Mouse (Mus musculus) thymus, postnatal 14 days (tissue): ENCODE results near the gene C1qtnf7.

Experiments
- DNase-seq: peaks from one replicate; pipeline ENCODE4 v3.0.0; 2021

C1qtnf7 gene

DNA sequence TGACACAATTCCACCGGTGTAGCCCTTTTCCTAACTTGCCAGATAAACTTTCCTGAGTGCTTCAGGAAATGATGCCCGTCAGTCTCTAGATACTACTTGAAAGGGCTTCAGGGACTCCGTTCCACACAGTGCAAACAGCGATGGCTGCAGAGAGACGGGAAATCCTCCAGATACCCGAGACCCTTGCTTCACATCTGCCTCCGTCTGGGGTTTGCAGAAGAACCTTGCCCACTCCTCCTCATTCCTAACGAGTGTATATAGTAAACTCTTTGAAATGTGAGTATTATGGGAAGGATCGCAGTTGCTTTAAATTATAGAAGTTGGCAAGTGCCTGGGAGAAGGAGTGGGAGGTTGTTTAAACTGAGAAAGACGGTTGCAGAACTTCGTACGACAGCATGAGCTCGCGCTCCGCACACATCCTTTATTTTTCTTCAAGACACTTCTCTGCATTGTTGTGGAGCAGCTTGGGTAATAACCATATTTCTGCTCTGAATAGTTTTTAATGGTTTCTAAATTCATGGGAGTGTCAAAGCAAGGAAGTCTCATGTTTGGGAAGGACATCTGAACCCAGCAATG lies at the start of gene C1qtnf7:
C1qtnf7 (plus strand) TSS at position 138 of the 576 bp plus-strand sequence.
- DNase-seq = no peak

DNA sequence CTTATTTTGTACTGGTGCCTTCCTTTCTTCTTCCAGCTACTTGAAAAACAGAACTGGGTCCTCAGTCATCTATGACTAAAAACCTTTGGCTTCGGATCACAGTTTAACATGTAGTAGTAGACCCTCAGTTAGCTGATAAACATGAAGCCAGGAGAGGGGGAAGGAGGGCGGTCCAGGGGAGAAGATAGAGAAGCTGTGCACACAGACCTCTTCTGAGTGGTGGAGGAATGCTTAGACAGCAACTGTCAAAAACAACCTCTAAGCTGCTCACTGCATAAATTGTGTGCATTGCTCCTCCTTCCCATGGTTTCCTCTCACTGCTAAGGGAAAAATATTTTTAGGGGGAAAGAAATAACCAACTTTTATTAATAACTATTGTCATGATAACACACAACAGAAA lies 48.6 kb upstream of the C1qtnf7 start:
- no peak for DNase-seq

DNA sequence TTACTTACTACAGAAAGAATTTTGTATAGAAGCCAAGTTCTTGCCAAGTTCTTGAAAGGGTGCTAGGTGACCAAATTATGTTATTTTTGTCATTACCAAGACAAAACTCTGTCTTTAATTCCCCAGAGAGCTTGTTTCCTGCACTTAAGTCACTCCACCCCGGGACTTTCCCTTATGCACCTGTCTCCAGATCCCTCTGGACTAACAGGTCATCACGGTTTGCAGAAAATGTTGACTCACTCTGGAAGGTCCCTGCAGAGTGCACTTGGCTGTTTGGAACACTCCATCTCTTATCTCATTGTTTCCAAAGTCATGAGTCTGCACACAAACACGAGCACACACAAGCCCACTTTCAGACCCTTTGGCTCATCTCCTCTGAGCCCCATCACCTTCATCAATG lies 48.1 kb upstream of the C1qtnf7 start:
- DNase-seq = no peak

DNA sequence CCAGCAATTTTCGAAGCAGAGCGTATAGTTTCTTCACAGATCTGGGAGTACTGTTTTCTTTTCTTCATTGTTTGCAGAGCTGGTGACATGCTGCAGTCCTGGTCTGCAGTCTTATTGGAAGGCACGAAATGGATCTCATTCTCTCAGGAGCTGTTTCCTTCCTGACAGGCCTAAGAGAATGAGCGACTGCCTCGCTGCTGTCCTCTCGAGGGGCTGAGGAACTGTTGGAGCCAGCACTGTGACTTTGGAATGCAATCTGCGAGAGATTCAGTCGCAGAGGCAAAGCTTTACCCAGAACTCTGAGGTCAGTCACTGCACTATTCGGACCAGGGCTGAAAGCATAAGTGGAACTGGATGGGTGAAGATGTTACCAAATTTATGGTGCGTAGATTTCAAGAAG lies 46.4 kb upstream of the C1qtnf7 start:
- DNase-seq = no peak

DNA sequence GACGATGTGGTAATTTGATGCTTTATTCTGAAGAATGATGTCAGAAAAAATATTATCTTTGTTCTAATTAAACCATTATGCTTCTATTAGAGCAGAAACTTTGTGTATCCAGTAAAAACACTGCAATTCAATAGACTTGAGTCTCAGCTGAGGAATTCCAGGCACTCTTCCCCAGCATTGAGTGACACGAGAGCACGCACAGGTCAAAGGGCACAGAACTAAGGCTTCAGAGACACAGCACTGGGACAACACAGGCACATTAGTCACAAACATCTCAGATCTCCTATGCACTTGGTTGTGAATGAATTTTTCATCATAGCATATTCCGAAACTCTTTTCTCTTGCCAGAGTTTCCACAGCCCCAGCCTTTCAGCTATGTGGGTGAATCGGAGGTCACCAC lies 37.4 kb upstream of the C1qtnf7 start:
- no peak for DNase-seq

DNA sequence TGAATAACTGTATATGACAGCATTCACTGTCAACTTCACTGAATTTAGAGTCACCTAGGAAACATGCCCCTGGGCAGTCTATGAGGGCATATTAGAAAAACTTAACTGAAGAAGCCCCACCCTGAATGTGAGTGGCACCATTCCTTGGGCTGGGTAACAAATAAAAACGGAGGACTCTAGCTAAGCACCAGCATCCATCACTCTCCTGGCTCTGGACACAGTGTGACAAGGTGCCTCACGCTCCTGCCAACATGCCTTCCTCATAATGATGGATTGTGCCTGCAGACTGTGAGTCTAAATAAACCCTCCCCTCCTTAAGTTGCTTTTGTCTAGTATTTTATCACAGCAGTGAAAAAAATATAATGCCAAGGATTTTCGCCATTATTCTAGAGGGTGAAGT lies 35.3 kb upstream of the C1qtnf7 start:
- DNase-seq = no peak

DNA sequence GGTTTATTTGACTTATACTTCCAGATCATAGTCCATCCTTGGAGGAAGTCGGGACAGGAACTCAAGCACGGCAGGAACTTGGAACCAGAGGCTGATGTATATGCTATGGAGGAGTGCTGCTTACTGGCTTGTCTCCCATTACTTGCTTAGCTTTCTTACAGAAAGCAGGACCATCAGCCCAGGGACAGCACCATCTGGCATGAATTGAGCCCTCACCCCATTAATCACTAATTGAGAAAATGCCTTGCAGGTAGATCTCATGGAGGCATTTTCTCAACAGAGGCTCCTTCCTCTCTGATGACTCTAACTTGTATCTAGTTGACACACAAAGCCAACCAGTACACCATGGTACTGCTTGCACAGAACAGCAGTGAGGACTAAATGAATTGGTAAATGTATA lies 34.6 kb upstream of the C1qtnf7 start:
- no peak for DNase-seq

DNA sequence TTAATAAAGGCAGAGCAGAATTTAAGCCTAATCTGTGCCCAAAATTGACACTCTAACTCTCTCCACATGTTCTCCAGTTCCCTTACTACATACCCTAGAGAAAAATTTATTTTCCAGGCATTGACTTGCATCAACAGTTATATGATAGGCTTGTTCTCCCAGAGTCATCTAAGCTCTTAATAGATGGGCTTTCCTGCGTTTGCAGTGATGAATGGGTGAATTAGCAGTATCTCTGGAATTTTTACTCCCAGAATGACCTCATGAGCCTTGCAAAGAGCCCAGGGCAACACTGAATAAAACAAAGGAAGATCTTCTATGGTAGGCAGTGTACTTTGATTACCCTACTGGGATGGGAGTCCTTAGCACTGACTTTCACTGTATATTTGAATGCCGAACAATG lies 33.5 kb upstream of the C1qtnf7 start:
- DNase-seq = no peak

DNA sequence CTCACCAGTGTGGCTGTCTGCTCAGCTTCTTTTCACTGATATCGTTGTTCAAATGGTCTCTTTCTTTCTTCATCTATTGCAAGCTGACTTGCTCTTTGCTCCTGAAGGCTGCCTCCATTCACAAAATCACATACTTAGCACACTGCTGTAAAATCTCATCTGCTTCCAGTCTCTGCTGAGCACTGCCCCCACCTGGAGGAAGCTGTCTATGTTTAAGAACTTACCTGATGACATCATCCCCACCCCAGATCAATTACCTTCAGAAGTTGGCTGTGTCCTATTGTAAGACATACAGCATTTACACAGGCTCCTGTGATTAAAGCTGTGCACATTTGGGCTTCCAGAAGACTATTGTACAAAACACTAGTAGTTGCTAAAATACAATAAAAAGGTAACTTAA lies 13.5 kb upstream of the C1qtnf7 start:
- DNase-seq = peak; percentile 6

DNA sequence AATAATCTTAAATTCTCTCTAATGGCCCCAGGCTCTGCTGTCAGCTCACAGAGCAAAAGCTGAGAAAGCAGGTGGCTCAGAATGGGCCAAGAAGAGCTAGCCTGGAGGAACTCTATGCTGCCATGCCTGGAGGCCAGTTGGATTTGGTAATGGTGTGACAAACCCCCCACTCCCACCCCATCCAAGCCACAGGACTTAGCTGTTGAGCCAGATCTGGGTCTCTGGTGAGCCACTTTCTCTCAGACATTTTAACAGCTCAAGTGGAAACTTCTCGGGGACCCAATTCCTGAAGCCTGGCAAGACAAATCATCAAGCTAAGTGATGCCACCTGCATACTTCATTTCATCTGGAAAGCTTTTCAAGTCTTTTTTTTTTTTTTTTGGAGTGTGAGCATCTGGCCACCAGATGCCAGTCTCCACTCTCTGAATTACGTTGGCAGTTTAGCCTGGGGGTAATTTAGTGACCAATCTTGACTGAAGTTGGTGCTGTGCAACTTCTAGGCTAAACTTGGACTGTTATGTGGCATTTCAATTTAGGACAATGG lies 11.0 kb upstream of the C1qtnf7 start:
- DNase-seq = no peak

DNA sequence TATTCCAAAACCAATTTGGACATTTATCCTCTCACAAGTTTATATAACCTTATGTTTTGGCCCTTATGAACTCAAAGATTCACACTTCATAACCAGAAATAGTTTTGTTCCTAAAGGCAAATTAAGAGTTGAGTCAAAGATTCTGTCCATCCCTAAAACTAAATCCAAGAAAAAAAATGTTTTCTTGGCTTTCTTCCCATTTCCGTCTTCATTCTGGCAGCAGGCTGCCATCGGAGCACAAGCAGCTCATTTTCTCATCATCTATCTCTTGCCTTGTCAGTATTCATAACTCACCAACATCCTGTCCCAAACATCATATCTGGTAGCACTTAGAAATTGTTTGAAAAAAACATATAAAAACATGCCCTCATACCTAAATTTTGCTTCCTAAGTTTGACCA lies 6.9 kb upstream of the C1qtnf7 start:
- no peak for DNase-seq

DNA sequence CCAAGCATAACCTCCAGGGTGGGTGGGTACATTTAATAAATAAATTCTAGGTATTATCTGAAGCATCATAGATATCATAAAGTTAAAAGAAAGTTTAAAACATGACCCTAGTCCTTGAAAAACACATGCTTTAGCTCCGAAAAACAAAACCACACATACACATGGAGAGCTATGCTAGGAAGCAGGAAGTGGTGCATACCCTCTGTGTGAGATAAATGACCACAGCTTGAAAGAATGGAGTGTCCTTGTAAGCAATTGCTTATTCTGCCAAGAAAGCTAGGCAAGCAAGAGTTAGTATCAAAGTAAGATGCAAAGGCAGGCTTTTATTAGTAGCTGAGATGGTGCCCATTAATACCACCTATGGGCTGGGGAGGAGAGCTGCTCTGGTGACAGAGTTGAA lies 6.4 kb upstream of the C1qtnf7 start:
- no peak for DNase-seq

DNA sequence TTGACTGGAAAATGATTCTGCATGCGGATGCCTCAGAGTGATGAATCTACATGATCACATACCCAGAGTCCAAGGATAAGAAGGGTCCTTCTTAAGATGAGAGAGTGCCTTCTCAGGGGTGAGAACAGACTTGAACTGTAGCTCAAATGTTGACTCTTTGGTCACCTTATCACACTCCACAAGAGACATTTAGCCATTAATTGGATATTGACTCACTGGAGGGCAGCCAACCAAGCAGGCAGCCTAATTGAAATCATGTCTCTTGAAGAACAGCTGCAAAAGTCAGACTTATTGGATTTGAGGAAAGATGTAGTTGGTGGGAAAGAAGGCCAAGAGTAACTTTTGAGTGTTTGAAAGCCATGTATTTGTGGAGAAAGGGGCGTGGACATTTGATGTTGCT lies 4.2 kb upstream of the C1qtnf7 start:
- DNase-seq = no peak

DNA sequence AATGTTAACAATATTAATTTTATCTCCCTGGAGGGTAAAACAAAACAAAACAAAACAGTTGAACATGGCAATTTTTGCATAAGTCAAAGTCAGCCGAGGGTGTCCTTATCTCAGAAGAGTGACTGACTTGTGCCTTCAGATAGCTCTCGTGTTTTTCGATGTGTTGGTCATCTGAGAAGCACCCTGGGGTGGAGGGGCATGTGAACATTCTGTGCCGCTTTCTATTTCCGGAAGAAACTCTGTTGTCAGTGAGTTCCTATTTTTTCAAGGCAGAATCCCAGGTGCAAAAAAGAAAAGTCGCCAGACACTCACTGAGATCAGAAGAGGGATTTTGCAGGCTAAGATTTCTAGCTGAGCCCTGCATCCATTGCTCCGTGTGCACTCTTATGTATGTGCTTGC lies 1.2 kb downstream of the C1qtnf7 start:
- DNase-seq = no peak

DNA sequence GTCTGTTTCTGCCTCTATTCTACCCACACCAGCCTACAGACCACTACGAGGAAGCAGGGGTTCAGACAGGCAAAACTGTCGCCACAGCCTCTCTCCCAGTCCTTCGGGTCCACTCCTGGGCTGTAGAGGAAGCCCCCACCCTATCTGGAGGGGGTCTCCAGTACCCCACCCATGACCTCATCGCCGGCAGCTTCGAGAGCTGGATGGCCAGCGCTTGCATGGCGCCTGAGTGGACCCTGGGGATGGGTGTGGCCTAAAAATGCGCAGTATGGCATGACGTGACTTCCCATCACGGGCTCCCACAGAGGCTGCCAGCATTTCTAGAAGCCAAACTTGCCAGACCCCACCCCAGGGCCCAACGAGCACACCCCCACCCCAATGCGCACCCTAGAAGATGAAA lies 2.0 kb downstream of the C1qtnf7 start:
- DNase-seq = no peak

DNA sequence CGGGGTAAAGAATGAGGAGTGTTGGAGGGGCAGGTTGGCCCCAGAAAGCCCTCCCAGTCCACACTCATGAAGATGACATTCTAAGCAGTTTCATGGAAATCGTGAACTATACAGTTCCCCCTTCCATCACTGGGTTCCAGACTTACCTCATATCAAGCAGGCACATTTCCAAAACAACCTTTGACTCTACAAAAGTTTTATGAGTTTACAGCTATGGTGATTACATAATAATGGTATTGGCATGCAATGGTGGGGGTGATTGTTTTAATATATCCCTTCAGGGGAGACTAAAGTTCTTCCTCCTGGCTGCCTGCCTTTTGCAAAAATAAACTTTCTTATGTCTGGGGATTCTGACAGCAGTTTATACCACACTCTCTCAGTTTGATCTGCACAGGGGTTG lies 4.6 kb downstream of the C1qtnf7 start:
- no peak for DNase-seq

DNA sequence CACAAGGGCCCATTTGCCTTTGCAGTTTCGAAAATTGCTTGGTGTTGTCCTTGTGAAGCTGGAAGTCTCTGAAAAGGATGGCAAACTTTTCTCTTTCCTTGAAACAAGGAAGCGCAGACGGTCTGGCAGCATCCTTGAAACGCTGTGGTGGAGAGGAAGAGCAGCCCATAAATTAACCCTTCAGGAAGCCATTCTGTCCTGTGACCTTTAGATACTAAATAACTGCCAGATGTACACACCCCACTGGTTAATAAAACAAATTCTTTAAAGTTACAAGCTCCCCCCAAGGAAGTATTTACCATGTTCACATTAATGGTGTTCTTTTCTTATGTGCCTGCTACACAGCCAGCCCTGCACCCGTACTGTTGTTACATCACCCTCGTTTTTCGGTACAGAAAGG lies 6.0 kb downstream of the C1qtnf7 start:
- DNase-seq = no peak

DNA sequence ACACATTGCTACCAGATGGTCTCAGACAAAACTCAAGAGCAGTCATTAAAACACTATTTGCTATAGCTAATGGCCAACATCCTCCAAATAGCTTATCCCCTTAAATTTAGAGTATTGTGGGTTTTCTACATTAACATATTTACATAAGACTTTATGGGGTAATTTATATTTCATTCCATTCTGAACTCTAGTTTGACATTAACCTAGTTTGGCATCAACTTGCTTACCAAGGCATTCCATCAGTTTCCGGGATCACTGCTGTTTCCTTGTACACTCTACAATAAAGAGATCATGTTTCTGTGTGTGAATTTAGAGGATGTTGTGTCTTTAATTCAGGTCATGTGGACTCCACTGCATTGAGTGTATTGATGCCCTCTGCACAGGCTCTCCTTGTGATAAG lies 7.5 kb downstream of the C1qtnf7 start:
- DNase-seq = no peak

DNA sequence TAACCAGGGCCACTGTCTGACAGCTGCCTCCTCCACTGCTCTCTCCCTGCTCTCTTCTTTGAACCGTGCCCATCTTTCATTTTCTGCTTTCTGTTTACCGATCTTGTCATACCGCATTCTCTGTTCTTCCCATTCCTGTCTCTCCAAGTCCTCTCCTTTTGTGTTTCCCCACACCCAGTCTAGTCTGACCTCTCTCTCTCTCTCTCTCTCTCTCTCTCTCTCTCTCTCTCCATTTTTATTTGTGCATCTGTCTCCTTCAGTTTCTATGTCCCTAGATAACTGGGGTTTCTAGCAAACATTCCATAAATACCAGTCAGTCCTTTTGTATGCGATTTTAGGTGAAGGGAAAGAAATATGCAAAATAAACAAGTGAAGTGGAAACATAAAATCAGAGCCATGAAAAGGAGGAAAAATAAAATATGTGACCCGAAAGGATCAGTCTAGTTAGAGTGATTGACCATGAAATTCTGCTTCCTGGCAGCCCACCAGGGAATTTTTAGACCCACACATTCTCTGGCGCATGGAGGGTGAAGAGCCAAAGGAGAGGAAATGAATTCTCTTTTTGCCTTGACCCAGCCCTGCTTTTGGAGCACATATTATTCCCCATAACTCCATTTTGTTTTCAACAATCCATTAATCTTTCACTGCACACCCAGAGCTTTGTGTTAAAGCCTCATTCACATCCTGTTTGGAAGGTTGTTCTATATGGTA lies 11.7 kb downstream of the C1qtnf7 start:
- no peak for DNase-seq

DNA sequence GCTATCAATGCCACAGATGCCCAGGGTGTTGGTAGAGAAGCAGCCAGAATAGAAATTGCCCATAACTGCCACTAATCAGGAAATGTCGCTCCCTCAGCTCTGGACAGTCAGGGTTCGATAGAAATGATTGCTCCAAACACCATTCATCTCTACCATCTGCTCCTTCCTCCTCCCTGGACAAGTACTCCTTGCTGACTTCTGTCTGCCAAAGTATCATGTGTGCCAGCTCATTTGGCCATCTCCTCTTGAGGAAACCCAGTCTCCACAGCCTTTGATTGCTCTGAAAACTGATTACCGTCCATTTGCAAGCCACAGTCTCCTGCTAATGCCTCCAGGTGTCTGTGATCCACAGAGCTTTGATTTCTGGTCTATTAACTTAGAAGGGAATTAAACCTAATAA lies 14.8 kb downstream of the C1qtnf7 start:
- no peak for DNase-seq

DNA sequence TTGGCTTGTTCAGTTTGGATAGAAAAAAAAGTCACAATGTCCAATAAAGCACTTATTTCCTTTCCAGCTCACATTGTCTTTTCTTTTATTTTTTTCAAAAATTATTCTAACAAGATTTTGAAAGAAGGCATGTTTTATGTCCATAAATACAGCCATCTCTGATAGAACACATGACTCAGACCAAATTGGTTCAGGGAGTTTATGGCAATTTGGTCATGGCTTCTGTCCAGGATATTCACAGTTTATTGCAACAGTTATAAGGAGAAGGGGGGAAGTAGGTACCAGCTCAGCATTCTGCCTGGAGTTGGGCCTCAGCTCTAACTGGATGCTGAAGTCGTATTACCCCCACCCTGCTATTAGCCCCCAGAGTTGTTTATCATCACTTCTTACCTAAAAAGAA lies 15.5 kb downstream of the C1qtnf7 start:
- DNase-seq = no peak

DNA sequence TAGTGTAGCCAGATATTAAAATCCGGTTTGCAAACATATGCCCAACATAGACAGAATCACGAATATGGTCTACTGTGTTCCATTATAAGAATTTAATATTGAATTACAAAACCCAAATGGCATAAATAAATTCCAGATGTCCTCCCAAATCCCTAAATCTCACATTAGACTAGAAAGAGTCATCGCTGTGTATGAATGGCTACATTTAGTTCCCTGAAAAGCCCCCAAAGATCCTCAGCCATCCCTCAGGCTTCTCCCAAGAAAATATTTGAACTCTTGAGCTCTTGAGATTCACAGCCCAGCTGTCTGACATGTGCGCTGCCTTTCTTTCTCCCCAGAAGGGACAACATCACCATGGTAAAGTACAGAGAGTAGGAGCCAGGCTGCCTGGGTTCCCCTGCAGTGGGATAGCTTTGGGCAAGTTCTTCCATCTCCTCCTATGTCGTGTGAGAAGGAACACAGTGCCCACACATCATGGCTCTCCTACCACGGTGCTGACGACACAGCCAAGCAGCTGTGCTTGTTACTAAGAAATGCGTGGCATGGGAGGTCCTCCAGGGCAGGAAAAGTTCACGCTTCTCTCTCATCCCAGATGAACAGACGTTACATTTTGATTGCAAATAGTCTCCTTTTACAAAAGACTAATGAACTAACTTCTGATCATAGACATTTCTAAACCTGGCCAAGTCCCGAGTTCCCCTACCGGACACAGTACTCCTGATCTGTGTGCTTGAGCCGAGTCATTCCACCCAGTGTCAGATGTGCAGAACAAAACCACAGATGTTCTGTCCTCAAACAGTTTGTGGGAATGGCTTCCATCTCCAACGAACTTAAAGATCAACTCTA lies 23.2 kb downstream of the C1qtnf7 start:
- no peak for DNase-seq

DNA sequence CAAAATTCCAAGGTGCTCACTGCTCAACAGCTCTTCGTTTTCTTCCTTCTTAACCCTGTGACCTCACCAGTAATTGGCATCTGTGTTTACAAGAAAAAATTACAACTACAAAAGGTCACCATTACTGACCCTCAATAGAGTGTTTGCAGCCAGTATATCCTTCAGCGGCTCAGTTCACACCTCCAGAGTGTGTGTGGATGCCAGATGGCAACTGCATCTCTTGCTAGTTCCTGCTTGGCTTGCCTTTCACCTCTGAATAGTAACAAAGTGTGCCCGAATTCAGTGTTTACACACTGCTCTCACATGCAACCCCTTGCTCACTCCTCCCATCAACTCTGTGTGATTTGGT lies 23.8 kb downstream of the C1qtnf7 start:
- no peak for DNase-seq

DNA sequence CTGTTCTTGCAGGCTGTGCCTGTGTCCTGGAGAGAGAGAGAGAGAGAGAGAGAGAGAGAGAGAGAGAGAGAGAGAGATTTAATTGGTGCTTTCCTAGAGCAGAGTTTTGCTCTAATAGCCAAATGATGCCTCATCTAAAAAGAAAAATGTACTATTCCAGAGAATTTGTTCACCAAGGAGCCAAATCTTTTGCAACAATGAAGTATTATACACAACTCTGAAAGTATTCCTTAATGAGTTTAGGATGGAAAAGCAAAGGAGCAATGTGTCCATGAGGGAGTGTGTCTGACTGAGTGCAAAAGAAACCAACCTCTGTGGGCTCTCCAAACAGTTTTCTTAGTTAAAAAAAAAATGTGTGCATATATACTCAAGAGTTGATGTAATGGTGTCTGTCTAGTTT lies 24.5 kb downstream of the C1qtnf7 start:
- no peak for DNase-seq
